Mouse (Mus musculus) frontal cortex, postnatal 36 days (tissue): Measurements from ENCODE around the gene Tex52.

ENCODE experiments used
- DNase-seq, 2 experiments: peaks; one replicate each; pipeline ENCODE4 v3.0.0; 2022; ENCODE audit warnings: low spot score in 2 of 2

Gene Tex52

DNA sequence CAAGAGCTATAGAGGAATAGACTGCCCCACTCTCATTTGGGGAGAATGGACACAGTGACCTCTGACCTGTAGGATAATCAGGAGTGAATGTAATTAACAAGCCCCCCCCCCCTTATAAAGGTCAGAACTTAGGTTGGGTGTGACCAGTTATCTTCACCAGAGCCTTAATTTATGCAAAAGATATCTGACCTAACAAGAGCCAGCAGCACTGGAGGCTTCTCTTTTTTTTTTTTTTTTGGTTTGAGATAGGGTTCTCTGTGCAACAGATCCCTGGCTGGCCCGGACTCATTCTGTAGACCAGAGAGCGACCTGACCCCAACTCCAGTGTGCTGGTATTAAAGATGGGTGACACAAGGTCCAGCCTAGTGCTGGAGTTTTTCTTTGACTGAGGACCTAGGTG, 54.0 kb downstream of the Tex52 start:
- DNase-seq = no peak

DNA sequence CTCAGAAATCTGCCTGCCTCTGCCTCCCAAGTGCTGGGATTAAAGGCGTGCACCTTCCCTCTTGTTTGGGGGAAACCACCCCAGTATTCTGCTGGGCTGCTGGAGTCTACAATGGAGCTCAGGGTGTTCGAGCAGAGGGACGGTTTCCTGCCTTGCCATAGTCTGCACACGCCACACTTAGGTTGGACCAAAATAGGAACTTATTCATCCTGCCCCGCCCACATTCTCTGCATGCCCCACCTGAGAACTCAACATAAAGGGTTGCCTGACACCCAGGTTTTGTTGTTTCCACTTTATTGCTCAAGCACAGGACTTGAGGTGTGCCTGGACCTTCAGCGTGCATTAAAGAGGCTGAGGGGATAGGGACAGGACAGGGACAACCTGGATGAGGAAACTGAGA, 54.6 kb downstream of the Tex52 start:
- no peak for DNase-seq

DNA sequence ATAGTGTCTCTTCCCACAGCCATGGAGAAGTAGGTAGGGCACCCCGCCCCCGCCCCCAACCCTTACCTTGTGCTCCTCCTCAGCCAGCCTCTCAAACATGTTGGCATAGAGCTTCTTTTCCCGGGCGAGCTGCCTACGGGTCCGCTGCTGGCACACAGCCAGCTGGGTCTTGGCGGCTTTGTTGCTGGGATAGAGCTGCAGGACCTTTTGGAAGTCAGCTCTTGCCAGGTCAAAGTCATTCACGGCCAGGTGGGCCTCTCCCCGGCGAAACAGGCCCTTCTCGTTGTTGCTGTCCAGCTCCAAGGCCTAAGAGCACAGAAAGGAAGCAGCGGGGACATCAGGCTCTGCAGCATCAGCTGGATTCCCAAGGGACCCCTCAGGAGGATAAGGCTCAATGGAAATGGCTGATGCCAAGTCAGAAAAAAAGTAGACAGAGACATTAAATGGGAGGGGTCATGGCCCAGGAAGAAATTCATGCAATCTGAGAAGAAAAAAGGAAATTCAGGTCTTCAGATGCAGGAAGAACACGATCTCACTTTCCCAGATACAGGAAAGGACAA, 57.2 kb downstream of the Tex52 start:
- no peak for DNase-seq

DNA sequence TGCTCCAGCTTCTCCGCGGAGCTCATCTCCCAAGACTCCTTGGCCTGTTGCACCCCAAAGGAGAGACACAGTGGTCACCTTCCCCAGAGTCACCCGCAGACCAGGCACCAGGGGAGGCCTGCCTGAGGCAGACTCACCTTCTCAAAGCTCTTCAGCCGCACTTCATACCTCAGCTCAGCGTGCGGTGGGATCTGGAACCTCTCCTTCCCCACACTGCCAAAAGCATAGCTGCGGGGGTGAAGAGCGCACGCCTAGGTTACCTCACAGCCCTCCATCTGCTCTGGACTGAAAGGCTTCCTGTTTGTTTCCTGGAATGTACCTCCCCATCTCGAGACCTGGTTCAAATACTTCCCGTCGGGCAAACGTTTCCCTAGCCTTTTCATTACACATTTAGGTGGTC, 58.3 kb downstream of the Tex52 start:
- DNase-seq = no peak
